Mouse (Mus musculus) cerebellum, adult 2 months (tissue): ENCODE results near the gene Lama1.

Source experiments
- CTCF ChIP-seq: fragments of 200-500 bp; IDR thresholded peaks from 2 replicates; pipeline ENCODE4 v1.5.1; 2011; ENCODE audit warnings: low read depth, mild to moderate bottlenecking, control low read depth, low read length, moderate library complexity, borderline replicate concordance; ENCODE audit not compliant: insufficient read depth
- POLR2A ChIP-seq: fragments of 200-500 bp; IDR thresholded peaks from 2 replicates; pipeline ENCODE4 v1.6.1; 2011; ENCODE audit warnings: low read length, control low read depth, borderline replicate concordance; ENCODE audit not compliant: insufficient read depth

DNA sequence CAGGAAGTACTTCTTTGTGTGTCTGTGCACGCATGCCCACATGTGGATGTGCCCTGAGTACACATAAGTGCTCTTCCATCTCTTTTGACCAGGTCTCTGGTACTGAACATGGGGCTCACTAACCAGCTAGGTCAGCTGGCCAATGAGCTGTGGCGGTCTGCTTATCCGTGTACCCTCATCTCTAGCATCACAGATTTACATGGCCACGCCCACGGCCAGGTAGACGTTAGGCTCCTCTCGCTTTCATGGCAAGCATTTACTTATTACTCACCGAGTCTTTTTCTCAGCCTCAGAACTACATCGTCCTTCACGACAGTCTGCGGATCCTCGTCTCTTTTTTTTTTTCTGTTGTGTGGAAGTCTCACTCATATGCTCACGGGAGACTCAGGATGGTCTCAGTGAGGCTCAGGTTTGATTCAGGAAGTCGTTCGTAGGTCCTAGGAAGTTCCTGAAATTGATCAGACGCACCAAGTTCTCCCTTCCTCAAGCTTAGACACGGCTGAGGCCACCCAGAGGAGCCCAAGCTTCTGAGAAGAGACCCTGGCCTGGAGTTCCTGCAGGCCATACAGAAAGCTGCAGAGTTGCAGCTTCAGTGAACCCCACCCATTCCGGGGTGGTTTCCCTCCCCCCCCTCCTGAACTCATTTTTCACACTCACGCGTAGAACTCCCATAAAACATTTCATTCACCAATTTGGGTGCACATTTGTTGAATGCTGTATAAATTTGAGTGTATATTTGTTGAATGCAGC is 139.3 kb downstream of the Lama1 start:
- TF ChIP-seq POLR2A, result no peak
- TF ChIP-seq CTCF, result no peak
